Mouse (Mus musculus): ENCODE data around the gene Tmc4.

Tmc4 gene

DNA sequence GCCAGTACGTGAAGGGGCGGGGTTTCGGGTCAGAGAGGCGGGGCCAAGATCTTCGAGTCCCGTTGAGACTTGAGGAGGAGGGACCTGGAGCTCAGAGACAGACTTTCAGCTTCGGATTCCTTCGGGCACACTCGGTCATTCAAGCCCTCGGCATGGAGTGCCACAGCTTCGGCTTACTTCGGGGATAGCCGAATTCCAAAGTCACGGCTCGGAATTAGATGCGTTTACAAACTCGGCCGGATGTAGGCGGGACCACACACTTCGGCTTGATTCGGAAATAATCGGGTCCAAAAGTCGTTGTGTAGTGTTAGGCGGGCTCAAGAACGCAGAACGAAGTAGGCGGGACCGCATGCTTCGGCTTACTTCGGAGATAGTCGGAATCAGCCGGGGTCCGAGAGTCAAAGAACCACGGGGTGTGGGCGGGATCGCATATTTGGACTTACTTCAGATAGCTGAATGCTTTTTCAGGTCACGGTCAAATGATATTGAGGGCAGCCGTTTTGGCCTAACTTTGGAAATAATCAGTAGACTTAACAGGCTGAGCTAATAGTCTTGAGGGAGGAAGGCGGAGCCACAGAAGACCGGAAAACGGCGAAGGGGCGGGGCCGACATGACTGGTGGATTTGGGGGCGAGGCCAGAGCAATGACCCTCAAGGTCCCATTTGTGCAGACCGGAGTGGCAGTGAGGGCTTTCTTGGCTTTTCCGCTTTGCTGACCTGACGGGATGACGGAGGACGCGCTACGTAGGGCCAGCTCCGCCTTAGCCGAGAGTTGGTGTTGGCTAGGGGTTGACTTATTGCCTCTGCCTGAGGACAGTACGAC is 15.8 kb upstream of the Tmc4 start, which contains the start of gene Mboat7:
Gene Mboat7, minus strand, starts transcription at position 537 of the 822 bp plus-strand sequence.
- DNase-seq (ENCODE audit: extremely low read depth, low read depth), result peak; percentile 94

DNA sequence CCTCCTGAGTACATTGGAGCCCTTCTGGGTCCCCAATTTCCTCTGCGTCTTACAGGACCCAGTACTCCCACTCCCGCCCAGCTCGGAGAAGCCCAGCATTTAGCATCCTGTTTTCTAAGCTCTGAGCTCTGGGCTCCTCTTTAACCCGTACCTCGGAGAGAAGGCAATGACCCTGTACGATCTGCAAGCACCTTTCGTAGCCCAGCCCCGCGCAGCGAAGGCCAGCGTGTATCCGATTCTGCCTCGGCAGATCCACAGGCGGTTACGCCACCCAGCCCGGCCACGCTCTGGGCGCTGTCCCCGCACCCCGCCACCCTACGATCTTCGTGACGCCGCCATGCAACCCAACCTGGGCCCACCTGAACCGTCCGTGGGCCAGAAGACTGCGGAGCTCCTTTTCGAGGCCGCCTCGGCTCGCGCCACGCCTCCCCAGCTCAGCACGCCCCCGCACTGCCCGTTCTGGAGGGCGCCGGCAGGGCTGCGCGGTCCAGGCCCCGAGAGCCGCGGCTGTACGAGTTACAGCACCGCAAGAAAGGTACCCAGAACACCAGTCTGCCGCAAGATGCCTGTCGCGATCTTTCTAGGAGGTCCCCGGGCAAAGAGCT is 15.1 kb upstream of the Tmc4 start, which contains the start of gene Tsen34:
Gene Tsen34, plus strand, starts transcription at position 482 of the 605 bp plus-strand sequence.
- no peak for DNase-seq (ENCODE audit: extremely low read depth, low read depth)

DNA sequence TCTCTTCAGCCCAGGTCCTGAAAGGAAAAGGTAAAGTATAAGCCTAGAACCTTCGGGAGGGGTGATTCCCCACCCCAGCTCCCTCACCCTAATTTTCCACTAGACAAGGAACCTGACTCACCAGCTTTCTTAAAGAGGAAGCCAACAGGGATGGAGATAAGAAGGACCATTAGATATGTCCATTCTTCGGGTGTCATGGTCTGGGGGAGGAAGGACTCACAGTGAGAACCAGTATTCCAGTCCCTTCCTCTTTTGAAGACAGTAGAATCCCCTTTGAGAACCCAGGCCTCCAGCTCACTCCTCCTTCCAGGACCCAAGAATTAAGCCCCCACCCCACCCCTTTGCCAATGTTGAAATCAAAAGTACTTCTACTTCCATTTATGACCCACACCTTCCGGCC is 14.6 kb upstream of the Tmc4 start:
- DNase-seq (ENCODE audit: extremely low read depth, low read depth), result peak; percentile 65

DNA sequence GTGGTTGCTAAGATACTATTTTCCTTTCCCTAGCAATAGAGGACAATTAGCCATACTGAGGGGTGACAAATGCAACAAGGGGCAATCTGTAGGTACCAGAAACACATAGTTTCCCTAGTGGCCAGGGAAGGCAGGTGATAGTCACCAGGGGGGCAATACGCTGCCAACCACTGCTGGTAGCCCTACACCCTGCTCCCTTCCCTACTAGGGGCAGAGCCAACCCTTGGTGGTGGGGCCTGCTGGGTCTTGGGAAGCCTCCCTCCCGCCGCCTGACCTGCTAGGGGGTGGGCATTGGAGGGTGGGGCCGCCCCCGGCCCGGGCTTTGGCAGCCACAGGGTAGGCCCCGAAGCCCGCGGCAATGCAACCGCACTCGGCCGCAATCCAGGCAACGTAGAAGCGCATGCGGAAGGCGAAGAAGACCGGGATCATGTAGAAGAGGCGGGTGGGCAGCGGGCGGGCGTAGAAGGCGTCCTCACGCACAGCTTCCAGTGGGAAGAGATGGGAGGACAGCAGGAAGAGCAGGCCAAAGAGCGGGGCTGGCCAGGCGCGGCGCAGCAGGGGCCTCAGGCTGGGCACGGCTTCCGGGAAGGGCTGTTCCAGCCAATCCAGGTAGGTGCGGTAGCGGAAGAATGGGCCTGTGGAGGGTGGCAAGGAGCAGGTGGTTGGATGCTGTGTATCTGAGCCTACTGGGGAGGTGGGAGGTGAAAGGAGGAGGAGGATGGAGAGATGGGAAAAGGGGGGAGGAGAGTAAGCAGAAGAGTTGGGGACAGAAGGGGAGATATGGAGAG is 8.2 kb upstream of the Tmc4 start:
- no peak for DNase-seq (ENCODE audit: extremely low read depth, low read depth)

DNA sequence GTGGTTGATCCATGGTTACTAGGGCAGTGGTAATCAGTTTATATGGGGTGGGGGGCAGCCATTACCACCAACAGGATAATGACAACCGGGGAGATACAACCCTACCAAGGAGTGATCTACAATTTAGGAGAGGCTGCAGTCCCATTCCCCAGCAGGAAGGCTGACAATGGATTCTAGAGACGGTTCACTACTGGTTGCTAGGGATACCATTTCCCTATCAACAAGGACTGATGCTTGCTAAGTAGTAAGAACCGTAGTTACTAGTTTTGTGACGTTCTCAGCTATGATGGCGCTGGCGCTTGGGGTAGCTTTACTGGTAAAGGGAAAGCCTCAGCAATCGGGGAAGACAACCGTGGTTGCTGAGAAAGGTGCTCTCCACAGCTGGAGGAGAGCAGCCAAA is 7.3 kb upstream of the Tmc4 start:
- DNase-seq (ENCODE audit: extremely low read depth, low read depth), result no peak

DNA sequence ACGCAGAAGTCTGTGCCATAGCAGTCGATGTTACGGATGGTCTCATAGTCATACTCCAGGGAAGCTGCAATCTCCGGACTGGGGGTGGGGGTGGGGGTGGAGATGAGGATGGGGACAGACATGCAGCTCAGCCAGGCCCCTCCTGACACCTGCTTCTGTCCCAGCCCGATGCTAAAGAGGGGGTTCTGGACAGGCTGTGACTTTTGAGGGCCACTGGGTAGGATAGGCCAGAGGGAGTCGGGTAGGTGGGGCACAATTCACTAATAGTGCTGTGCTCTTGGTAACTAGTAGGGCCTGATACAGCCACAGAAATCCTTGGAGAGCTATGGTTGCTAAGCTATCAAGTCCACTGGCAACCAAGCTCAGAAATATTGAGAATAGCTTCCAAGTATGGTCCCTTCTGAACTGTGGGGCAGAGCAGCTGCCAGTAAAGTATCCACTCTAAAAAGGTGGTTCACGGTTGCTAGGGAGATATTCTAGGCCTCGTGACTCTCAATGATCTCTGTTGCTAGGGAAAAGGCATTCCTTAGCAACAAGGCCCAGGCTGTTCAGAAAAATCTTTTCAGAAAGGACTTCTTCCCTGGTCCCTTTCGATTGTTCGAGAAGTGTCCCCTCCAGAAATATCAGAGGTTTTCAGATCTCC is 6.7 kb upstream of the Tmc4 start:
- DNase-seq (ENCODE audit: extremely low read depth, low read depth), result no peak

DNA sequence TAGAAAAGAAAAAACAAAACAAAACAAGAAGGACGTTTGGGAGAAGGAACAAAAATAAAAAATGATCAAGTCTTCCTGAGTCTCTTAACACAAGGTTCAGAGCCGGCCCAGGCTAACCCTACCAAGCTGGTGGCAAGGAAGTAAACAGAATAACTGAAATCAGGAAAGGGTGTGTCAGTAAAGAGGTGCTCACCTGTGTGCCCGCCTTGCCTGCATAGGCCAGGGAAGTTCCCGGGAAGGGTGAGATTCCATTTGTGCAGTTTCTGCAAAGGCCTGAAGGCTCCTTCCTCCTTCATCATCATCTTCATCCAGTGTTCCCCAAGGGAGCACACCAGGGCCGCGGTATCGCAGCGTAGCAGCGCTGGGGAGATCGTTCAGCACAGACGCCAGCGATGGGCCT is 982 bp downstream of the Tmc4 start:
- DNase-seq (ENCODE audit: extremely low read depth, low read depth), result no peak

DNA sequence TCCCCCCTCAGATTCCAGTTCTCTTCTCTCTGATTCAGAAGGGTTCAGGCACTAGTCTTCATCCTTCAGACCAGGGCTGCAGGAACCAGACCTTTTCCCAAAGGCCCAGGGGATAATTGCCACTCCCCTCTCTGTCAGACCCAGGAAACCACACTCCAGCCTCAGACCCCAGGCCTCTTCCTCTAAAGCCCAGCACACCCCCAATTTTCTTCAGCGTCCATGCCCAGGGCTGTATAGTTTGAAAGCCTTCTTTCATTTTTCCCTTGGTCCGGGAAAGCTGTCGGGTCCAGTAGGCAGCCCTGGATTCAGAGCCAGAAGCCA is 2.2 kb downstream of the Tmc4 start:
- DNase-seq (ENCODE audit: extremely low read depth, low read depth), result no peak

DNA sequence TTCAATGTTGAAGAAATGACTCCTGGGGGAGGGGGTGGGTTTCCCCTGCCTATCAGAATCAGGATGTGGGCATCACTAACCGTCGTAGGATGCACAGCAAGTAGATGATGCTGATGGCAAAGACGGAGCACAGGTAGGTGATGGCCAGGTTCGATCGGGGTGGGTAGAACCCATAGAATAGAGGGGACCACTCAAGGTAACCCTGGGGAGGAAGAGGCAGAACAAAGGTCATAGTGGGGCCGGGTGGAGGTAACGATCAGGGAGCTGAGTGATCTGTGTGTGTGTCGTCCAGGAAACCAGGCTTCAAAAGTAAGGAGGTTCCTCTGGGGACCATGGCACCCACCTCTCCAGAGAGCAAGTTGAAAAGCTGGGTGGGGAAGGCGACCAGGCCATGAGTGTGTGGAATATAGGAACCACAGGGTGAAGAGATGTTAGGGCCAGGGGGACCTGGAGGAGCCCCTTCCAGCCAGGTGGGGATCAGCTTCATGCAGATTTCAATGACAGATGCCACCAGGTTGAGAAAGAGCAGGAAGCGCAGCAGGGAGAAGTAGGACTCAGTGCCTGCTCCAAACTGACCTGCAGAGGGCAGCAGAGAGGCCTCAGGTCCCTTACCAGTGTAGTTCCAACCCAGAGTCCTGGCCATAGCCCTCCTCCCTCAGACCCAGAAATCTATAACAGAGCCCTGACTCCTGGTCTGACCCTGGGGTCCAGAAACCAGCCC is 2.7 kb downstream of the Tmc4 start:
- no peak for DNase-seq (ENCODE audit: extremely low read depth, low read depth)

DNA sequence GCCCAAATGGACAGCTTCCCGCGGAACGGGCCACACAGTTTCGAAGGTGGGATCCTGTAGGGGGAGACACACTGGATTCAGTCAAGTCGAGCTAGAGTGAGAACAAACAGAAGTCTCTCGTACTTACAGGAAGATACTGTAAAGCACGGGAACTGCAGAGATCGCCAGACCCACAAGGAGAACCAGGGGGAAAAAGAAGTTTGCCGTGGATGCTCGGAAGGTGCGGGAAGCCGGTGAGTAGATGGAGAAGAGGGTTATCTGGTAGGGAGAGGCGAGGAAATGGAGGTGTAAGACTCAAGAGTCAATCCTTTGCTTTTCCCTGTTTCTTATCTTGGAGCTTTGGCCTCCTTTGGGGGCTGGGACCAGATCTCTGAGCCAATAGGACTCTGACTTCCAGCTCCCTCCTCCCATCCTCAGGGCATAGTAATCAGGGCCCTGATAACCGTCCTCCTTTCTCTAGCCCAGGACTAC is 10.4 kb downstream of the Tmc4 start:
- DNase-seq (ENCODE audit: extremely low read depth, low read depth), result peak; percentile 54

DNA sequence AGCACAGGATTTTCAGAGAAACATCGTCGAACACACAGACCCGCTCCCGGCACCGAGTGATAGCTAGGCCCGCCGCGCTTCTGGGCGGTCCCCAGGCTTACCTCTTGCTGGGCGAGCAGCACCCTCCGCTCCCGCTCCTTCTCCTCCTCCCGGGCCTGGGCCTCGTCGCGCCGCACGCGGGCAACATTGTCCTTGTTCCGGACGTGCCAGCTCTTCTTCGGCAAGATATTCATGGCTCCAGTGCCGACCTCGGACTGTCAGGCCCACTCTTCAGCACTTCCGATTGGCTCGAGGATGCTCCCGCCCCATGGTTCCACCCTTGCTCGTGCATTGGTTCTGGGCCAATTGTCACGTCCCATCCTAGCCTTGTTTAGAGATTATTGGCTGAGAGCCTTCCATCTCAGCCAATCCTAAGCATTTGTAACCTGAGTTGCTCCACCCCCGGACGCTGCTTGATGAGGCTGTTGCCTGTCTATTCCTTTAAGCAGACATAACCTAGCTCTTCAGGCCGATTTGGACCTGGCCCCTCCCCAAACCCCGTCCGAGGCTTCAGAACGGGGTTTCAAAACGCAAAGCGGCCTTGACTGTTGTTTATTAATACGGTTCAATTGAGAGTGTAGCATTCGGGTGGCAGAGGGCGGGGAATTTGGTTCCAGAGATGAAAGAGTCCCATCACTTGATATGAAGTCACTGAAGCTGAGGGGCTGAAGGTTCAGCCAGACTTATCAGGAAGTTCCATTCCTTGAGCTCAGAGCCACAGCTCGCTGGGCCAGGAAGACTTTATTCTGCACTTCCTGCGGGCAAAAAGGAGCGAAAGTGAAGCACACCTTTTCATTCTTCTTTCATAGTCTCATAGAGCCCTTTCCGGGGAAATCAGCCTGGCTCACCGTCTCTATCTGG is 11.9 kb downstream of the Tmc4 start, which contains the start of gene Leng1:
Gene Leng1, minus strand, starts transcription at position 626 of the 900 bp plus-strand sequence.
- peak; percentile 99 for DNase-seq (ENCODE audit: extremely low read depth, low read depth)

DNA sequence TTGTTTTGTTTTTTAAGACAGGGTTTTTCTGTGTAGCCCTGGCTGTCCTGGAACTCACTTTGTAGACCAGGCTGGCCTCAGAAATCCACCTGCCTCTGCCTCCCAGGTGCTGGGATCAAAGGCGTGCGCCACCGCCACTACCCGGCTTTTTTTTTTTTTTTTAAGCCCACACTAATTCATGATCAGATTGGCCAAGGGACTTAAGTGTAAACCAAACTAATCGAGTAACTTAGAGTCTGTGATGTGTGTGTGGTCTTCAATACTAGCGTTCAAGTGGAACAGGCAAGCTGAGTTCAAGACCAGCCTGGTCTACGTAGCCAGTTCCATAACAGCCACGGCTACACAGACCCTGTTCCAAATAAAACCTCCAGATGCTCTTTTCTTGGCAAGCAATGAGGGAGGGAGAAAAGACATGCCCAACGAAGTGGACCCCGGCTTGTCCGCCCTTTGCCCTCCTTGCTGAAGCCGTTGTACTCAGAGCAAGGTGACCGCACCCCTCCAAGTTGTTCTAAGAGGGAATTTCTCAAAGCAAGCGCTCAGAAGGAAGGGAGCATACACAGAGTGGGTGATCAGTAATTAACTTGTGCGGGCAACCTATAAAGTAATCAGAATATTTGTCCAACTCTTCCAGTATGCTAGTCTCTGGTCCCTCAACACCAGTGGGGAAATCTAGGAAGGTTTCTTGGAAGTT is 12.7 kb downstream of the Tmc4 start:
- no peak for DNase-seq (ENCODE audit: extremely low read depth, low read depth)

DNA sequence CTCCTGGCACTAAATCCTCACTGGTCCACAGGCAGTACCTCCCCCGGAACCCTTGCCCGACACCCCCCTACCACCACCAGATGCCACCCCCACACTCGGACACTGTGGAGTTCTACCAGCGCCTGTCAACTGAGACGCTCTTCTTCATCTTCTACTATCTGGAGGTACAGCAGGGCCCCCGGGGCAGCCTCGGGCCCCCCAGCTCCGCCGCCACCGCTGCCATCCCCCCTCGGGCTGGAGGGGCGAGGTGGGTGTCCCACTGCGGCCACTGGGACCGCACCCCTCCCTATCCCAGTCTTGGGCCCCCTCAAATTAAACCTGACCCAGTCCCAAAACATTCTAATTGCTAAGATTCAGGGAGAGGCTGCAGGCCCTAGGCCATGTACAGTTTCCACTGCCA is 18.8 kb downstream of the Tmc4 start:
- no peak for DNase-seq (ENCODE audit: extremely low read depth, low read depth)

DNA sequence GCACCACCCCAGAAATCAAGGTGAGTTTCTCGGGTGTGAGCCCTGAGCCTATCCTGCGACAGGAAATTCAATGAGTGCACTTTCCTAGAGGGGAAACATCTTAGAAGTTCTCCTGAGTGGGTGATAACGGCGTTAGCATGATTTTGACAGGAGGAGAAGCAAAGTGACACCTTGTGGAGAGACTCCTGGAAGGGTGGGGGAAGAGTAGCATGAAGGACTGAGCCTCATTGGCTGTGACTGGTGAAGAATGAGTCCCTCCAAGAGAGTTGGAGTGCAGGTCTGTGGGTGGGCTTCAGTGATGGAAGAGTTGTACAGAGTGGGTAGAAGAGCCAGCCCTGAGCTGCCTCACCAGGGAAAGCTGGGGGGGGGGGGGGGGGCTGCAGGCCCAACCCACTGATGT is 20.4 kb downstream of the Tmc4 start:
- no peak for DNase-seq (ENCODE audit: extremely low read depth, low read depth)

DNA sequence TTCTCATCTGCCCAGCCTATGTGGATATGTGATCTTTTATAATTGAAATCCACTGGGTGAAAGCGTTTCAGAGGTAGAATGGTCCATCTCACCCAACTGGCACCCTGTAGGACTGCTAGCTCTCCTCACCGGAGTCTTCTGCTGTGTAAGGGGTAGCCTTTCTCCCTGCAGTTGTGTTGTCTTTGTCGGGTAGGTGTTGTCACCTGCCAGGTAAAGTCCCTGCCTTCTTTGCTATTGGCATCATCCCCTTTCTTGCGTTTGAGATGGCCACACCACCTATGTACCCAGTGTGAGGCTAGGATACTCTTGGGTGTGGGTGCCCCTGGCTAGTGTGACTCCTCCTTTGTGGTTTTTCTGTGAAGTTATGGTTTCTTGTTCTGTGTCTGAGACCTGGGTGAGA is 30.7 kb downstream of the Tmc4 start:
- no peak for DNase-seq (ENCODE audit: extremely low read depth, low read depth)

DNA sequence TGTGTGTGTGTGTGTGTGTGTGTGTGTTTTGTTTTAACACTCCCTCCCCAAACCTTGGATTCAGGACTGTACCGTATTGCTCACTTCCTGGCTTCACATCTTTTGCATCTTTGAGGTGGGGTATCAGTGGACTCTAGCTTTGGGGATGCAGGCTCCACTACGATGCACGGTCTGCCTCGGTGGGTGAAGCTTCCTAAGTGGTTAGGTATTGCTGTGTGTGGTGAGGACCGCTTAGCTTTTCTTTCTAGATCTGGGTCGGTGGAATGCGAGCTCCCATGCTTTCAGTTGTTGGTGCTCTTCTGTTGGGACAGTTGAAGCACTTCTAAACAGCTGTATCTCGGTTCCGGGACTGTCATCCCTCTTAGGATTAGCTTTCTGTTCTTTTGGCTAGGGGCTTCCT is 31.2 kb downstream of the Tmc4 start:
- no peak for DNase-seq (ENCODE audit: extremely low read depth, low read depth)

DNA sequence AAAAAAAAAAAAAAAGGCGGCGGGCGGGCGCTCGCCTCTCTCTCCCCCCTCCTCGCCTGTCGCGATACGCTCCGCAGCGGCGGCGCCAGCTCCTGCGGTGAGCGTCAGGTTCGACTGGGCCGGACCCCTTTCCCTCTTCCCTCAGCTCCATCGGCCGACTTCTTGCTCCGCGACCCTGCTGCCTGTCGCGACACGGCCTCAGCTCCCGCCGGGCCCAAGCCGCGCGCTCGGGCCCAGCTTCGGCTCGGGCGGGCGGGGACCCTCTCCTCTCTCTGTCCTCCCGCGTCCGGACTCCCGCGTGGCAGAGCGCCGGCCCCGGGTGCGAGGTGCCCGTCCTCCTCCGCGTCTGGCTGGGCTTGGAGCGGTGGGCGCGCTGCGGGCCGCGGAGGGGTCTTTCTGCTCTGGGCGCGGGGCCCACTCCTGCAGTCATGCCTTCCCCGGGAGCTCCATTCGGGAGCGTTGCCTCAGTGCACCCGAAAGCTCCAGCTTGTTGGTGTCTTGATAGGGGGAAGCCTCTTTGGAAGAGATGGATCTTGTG is 31.8 kb downstream of the Tmc4 start:
- DNase-seq (ENCODE audit: extremely low read depth, low read depth), result no peak

DNA sequence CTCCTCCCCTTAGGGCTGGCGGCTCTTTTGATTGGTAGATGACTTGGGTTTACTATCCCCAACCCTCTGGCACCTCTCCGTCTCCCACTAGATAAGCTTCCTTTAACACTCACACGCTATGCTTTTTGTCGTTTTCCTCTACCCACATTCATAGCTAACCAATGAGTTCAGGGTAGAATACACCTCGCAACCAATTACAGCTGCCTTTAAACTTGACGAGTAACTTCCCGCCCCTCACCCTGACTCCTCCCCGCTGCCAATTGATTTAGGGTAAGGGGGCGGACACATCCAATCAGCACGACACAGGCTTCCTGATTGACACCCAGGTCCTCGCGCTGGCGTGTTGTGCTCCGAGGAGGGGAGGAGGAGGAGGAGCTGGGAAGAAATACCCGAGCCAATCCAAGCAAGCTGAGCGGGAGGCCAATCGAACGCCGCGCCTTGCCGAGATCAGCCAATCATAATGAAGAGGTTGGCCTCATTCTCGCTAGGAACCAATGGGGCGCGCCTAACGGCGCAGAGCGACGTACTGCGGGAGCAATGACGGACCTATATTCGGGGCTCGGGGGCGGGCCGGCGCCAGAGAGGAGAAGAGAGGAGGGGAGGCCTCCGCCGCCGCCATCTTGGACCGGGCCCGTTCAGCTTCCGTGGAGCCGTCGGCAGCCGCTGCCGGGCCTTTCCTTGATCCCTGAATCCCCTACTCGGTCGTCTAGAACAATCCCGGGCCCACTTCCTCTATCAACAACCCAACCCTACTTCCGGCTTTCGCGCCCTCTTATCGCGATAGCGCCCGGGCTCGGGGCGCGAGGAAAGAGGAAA is 32.5 kb downstream of the Tmc4 start, which contains the start of gene Cnot3:
Gene Cnot3, plus strand, starts transcription at position 597 of the 816 bp plus-strand sequence.
- peak; percentile 99 for DNase-seq (ENCODE audit: extremely low read depth, low read depth)

Data from MEL-GATA-1-ER (cell line).